ENCODE assay signal across 8 mouse cellular contexts in the genomic region with DNA sequence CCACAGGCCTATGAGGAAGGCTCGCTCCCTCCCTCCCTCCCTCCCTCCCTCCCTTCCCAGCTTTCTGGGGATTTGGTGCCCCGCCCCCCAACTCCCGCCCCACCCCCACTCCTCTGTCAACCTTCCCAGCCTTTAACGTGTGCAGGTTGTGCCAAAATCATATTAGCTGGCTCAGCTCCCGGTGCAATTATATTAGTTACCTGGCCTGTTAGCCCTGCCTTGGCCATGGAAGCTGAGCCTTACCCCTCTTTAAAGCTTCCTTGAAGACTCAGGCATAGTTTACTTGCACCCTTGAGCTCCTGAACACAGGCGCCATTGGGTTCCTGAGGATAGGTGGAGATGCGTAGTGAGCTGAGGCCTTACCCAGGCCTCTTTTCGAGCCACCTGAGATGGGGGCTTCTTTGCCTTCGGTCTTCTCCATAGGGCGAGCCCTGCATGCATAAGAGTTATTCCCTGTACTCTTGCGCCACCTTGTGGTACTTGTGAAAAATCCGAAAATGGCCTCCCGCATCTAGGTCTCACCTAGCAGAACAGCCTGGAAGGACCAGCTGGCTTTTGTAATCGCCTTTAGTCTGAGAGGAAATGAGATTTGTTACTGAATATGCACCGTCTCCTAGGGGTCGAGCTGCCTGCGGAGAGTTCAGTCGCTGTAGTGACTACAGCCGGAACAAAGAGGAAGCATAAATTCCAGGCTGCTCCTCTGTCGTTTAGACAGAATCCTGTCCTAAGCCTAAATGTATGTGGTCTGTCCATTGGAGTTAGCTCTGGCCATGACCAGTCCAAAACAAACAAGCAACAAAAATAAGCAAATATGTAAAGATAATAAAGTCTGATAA. TPM values are rescaled to one million over a fixed set of nuclear protein-coding genes. Genes with fewer than 3 reads are reported as not detected.
A peak's percentile ranks its signal among the peaks of the same experiment; 100 is the strongest.
DNase-seq lines count a peak whose midpoint lies in the region; ATAC-seq and TF ChIP-seq lines count a peak whose summit lies in the region.

No protein-coding gene starts in this region.

- 0 out of 2 replicates have a peak, but pooled peaks cover 6% of the 10 kb centered on the region for H3K4me1 ChIP-seq in embryonic facial prominence, embryonic 14.5 days (ENCODE audit: control insufficient read depth, insufficient read depth, low read length)
- H3K4me1 ChIP-seq in limb, embryonic 13.5 days: peaks cover 10% of the 10 kb centered on the region
- peaks cover 9% of the 10 kb centered on the region for H3K4me1 ChIP-seq in midbrain, embryonic 16.5 days (ENCODE audit: control insufficient read depth, insufficient read depth, low read length)
- no peaks in the 10 kb centered on the region for H3K4me1 ChIP-seq in spleen, adult 2 months (ENCODE audit: control insufficient read depth, insufficient read depth, insufficient read length)

- peak overlapping the region; percentile 34 for H3K4me2 ChIP-seq in embryonic facial prominence, embryonic 14.5 days (ENCODE audit: low read depth, low read length)
- H3K4me2 ChIP-seq in limb, embryonic 13.5 days (replicated peaks): peak overlapping the region; percentile 47
- H3K4me2 ChIP-seq in midbrain, embryonic 16.5 days (ENCODE audit: low read length): 0 out of 2 replicates have a peak overlapping the region, but pooled peaks have one; percentile 12

- DNase-seq in 416B (ENCODE audit: low read depth): peak; percentile 82
- DNase-seq in adrenal gland, postnatal 36 days: peak; percentile 69 to 73
- peak; percentile 91 for DNase-seq in embryonic facial prominence, embryonic 14.5 days (ENCODE audit: low spot score)
- peak; percentile 57 to 79 for DNase-seq in heart, adult 9 months (ENCODE audit: low spot score in 2 of 2)
- DNase-seq in kidney, adult 9 months: peak; percentile 89
- DNase-seq in spleen, adult 2 months (ENCODE audit: low read depth in 1 of 2, low spot score in 2 of 2): peak; percentile 15 to 43

- no peak overlapping the region for H3K9ac ChIP-seq in embryonic facial prominence, embryonic 14.5 days (ENCODE audit: low read depth, low read length)
- no peak overlapping the region for H3K9ac ChIP-seq in limb, embryonic 13.5 days
- no peak overlapping the region for H3K9ac ChIP-seq in midbrain, embryonic 16.5 days (ENCODE audit: low read depth, low read length)

- peak; percentile 88 for ATAC-seq in embryonic facial prominence, embryonic 14.5 days (ENCODE audit: low read depth)
- peak; percentile 83 for ATAC-seq in limb, embryonic 13.5 days (ENCODE audit: low FRiP score, low read depth)
- peak; percentile 83 for ATAC-seq in midbrain, embryonic 16.5 days

- H3K36me3 ChIP-seq in embryonic facial prominence, embryonic 14.5 days (ENCODE audit: control insufficient read depth, insufficient read depth, low read length): no peaks in the 10 kb centered on the region
- no peaks in the 10 kb centered on the region for H3K36me3 ChIP-seq in limb, embryonic 13.5 days
- H3K36me3 ChIP-seq in midbrain, embryonic 16.5 days (ENCODE audit: control insufficient read depth, insufficient read depth, low read length): no peaks in the 10 kb centered on the region
- H3K36me3 ChIP-seq in spleen, adult 2 months (ENCODE audit: control insufficient read depth, insufficient read depth, low read length): no peaks in the 10 kb centered on the region

- no peak for TF ChIP-seq POLR2A in spleen, adult 2 months (IDR thresholded peaks at IDR 0.05; ENCODE audit: low read depth, low read length)

- 3% methylated on average over 19 of the region's 20 CpGs for WGBS in embryonic facial prominence, embryonic 14.5 days
- WGBS in limb, embryonic 13.5 days: 5% methylated on average over 19 of the region's 20 CpGs
- WGBS in midbrain, embryonic 16.5 days: 4% methylated on average over 19 of the region's 20 CpGs
- 15% methylated on average over 20 of the region's 20 CpGs for WGBS in spleen, adult 2 months

- no peaks in the 10 kb centered on the region for H3K9me3 ChIP-seq in embryonic facial prominence, embryonic 14.5 days (ENCODE audit: control insufficient read depth, low read length)
- no peaks in the 10 kb centered on the region for H3K9me3 ChIP-seq in limb, embryonic 13.5 days
- H3K9me3 ChIP-seq in midbrain, embryonic 16.5 days (replicated peaks; ENCODE audit: control insufficient read depth, low read length, poor library complexity, severe bottlenecking): no peaks in the 10 kb centered on the region

- no peaks in the 10 kb centered on the region for H3K27me3 ChIP-seq in embryonic facial prominence, embryonic 14.5 days (replicated peaks; ENCODE audit: control insufficient read depth, insufficient read depth, low read length)
- no peaks in the 10 kb centered on the region for H3K27me3 ChIP-seq in limb, embryonic 13.5 days
- no peaks in the 10 kb centered on the region for H3K27me3 ChIP-seq in midbrain, embryonic 16.5 days (ENCODE audit: control insufficient read depth, insufficient read depth, low read depth, low read length)
- H3K27me3 ChIP-seq in spleen, adult 2 months (ENCODE audit: control insufficient read depth, insufficient read depth, low read length): no peaks in the 10 kb centered on the region

- peak; percentile 57; the same call in 1 of the 2 replicates for TF ChIP-seq CTCF in spleen, adult 2 months (IDR thresholded peaks at IDR 0.05; ENCODE audit: extremely low read depth, insufficient read depth, insufficient read length, insufficient replicate concordance)

- H3K4me3 ChIP-seq in embryonic facial prominence, embryonic 14.5 days (ENCODE audit: low read depth, low read length): no peak overlapping the region
- H3K4me3 ChIP-seq in limb, embryonic 13.5 days: no peak overlapping the region
- H3K4me3 ChIP-seq in midbrain, embryonic 16.5 days (ENCODE audit: low read depth, low read length): no peak overlapping the region
- H3K4me3 ChIP-seq in spleen, adult 2 months (ENCODE audit: extremely low read depth, insufficient read depth, insufficient read length): no peak overlapping the region

- H3K27ac ChIP-seq in embryonic facial prominence, embryonic 14.5 days (replicated peaks; ENCODE audit: low read depth, low read length): no peak overlapping the region
- no peak overlapping the region for H3K27ac ChIP-seq in limb, embryonic 13.5 days
- no peak overlapping the region for H3K27ac ChIP-seq in midbrain, embryonic 16.5 days (ENCODE audit: low read length)
- H3K27ac ChIP-seq in spleen, adult 2 months (ENCODE audit: insufficient read depth, low read length): no peak overlapping the region

RNA-seq across cellular contexts. Expression of gene Slc16a9, which starts 51.8 kb away (rescaled TPM):
- total RNA-seq in adrenal gland, postnatal 36 days (2021): 10 to 100 TPM in 1 of 2 experiments, 1 to 10 TPM in 1; 5.5 to 12.9 TPM
- 6.2 and 7.0 TPM in 2 replicates for polyA plus RNA-seq in embryonic facial prominence, embryonic 14.5 days (2014; fragmentation: Nextera tagmentation; extraction: Ambion mirVana)
- polyA plus RNA-seq in limb, embryonic 13.5 days (2015; fragmentation: Nextera tagmentation; extraction: Ambion mirVana): 1.9 and 2.1 TPM in 2 replicates
- polyA plus RNA-seq in midbrain, embryonic 16.5 days (2015; fragmentation: Nextera tagmentation; extraction: Ambion mirVana): 1.9 and 2.1 TPM in 2 replicates
- polyA plus RNA-seq in spleen, adult 2 months (2012; rRNA removed): 6.4 and 6.8 TPM in 2 replicates

Comparison
In these comparisons a context has a peak if more than half of its experiments do, and no peak if none do; other contexts are left out.
1. DNase-seq: peak in every context shown above with its lines; median percentile 91 in embryonic facial prominence, embryonic 14.5 days; 89 in kidney, adult 9 months; 82 in 416B; 71 in adrenal gland, postnatal 36 days; 68 in heart, adult 9 months; 29 in spleen, adult 2 months.